Mouse (Mus musculus) kidney, adult 11 months (tissue): ENCODE results near the gene Psmb5.
A peak's percentile ranks its signal among the peaks of the same experiment; 100 is the strongest.
"Not testable (repeated sequence)": the region's sequence is repeated elsewhere in the genome, so short reads cannot be mapped to it uniquely, and the experiment has no call there.

Experiments
- DNase-seq: peaks from one replicate; pipeline ENCODE4 v3.0.0; 2022

The Psmb5 gene

GRCm38 (mm10) chr14:54629797-54630196 is 12.0 kb upstream of the Psmb5 start:
- no peak for DNase-seq

- DNase-seq = no peak
These were observed 10.3 kb upstream of the Psmb5 start for GRCm38 (mm10) chr14:54628103-54628502.

- no peak for DNase-seq
These were observed 7.2 kb upstream of the Psmb5 start for GRCm38 (mm10) chr14:54624976-54625375.

GRCm38 (mm10) chr14:54623334-54623733 is 5.5 kb upstream of the Psmb5 start:
- DNase-seq = no peak

GRCm38 (mm10) chr14:54621133-54621532 is 3.3 kb upstream of the Psmb5 start, which contains the start of gene Psmb11:
Gene Psmb11 (plus strand): TSS chr14:54621433.
- no peak for DNase-seq

- DNase-seq = no peak
These were observed 498 bp downstream of the Psmb5 start for GRCm38 (mm10) chr14:54617152-54617896.

GRCm38 (mm10) chr14:54616226-54616825 is 1.5 kb downstream of the Psmb5 start:
- no peak for DNase-seq

- DNase-seq = not testable (repeated sequence)
These were observed 3.7 kb downstream of the Psmb5 start for GRCm38 (mm10) chr14:54614130-54614529.

- DNase-seq = no peak
These were observed 7.2 kb downstream of the Psmb5 start for GRCm38 (mm10) chr14:54610648-54611047.

GRCm38 (mm10) chr14:54609962-54610361 is 7.9 kb downstream of the Psmb5 start:
- no peak for DNase-seq

GRCm38 (mm10) chr14:54609245-54609644 is 8.6 kb downstream of the Psmb5 start:
- DNase-seq = no peak

- DNase-seq = no peak
These were observed 10.6 kb downstream of the Psmb5 start for GRCm38 (mm10) chr14:54607226-54607625.

GRCm38 (mm10) chr14:54605752-54606321 is 12.0 kb downstream of the Psmb5 start, which contains the start of gene 4931414P19Rik:
Gene 4931414P19Rik (minus strand): TSS chr14:54605993.
- DNase-seq = peak; percentile 65

- DNase-seq = no peak
These were observed 14.1 kb downstream of the Psmb5 start for GRCm38 (mm10) chr14:54603686-54604085.

GRCm38 (mm10) chr14:54603038-54603654 is 14.7 kb downstream of the Psmb5 start:
- peak; percentile 97 for DNase-seq

- DNase-seq = no peak
These were observed 15.2 kb downstream of the Psmb5 start for GRCm38 (mm10) chr14:54602613-54603012.

GRCm38 (mm10) chr14:54601601-54602000 is 16.2 kb downstream of the Psmb5 start:
- DNase-seq = no peak

GRCm38 (mm10) chr14:54597084-54597483 is 20.7 kb downstream of the Psmb5 start:
- no peak for DNase-seq

- no peak for DNase-seq
These were observed 23.0 kb downstream of the Psmb5 start for GRCm38 (mm10) chr14:54594631-54595414.

GRCm38 (mm10) chr14:54594055-54594454 is 23.8 kb downstream of the Psmb5 start:
- no peak for DNase-seq

- DNase-seq = no peak
These were observed 25.4 kb downstream of the Psmb5 start for GRCm38 (mm10) chr14:54592319-54592934.

GRCm38 (mm10) chr14:54591056-54591455 is 26.8 kb downstream of the Psmb5 start:
- DNase-seq = no peak
